Mouse (Mus musculus) mouse embryonic stem cell (cell line): ENCODE measurements around the gene Brf1.

ENCODE experiments used
- in situ Hi-C, 2 experiments: fragments of 300-500 bp; cut with MboI; formaldehyde crosslinking; loops; 1 replicate in 1 of 2; 3 replicates in 1 of 2; pipeline ENCODE4 v1.14.3; 2019 to 2020; ENCODE audit warnings: low sequenced_read_pairs in 2 of 2, low pct_unique_long_range_greater_than_20kb in 1 of 2, mixed read lengths in 1 of 2; ENCODE audit not compliant: unreplicated experiment in 1 of 2

Gene Brf1

GRCm38 (mm10) chr12:112917906-112918305 is 82.6 kb downstream of the Brf1 start:
- in situ Hi-C loops: no loop called here

- in situ Hi-C loops: no loop called here
Observed at GRCm38 (mm10) chr12:112917486-112917885, 83.0 kb downstream of the Brf1 start.

GRCm38 (mm10) chr12:112916698-112917400 is 83.7 kb downstream of the Brf1 start:
- in situ Hi-C loops: no loop called here

- in situ Hi-C loops: no loop called here
Observed at GRCm38 (mm10) chr12:112915587-112915986, 84.9 kb downstream of the Brf1 start.

- in situ Hi-C loops: no loop called here
Observed at GRCm38 (mm10) chr12:112914527-112914926, 86.0 kb downstream of the Brf1 start.

- in situ Hi-C loops: no loop called here
Observed at GRCm38 (mm10) chr12:112912951-112913745, 87.4 kb downstream of the Brf1 start.

- in situ Hi-C loops: no loop called here
Observed at GRCm38 (mm10) chr12:112911701-112912100, 88.8 kb downstream of the Brf1 start.
